Mouse (Mus musculus) cortical plate, adult 2 months (tissue): Measurements from ENCODE around the gene Alox5ap.

Experiments used
- CTCF ChIP-seq: fragments of 200-500 bp; IDR thresholded peaks from 2 replicates; pipeline ENCODE4 v1.5.1; 2011; ENCODE audit warnings: mild to moderate bottlenecking, control low read depth, low read length; ENCODE audit not compliant: insufficient read depth; ENCODE audit errors: extremely low read depth
- POLR2A ChIP-seq: fragments of 200-500 bp; IDR thresholded peaks from 2 replicates; pipeline ENCODE4 v1.6.1; 2011; ENCODE audit warnings: mild to moderate bottlenecking, low read length, control low read depth; ENCODE audit not compliant: insufficient read depth; ENCODE audit errors: extremely low read depth

- TF ChIP-seq CTCF (no peak), POLR2A (no peak)
These were observed 21.5 kb upstream of the Alox5ap start for GRCm38 (mm10) chr5:149243053-149243452.
